Mouse (Mus musculus) cerebellum, postnatal 10 days (tissue): Measurements from ENCODE around the gene Pym1.
"Not testable (repeated sequence)": the region's sequence is repeated elsewhere in the genome, so short reads cannot be mapped to it uniquely, and the experiment has no call there.

ENCODE experiments used
- DNase-seq, 2 experiments: peaks; one replicate each; pipeline ENCODE4 v3.0.0; 2021; ENCODE audit warnings: mixed read lengths in 2 of 2

Gene Pym1

GRCm38 (mm10) chr10:128747646-128748251, at the start of gene Pym1:
TSS of gene Pym1 (plus strand) at chr10:128747889.
- DNase-seq: peak in 1 of 2 experiments; percentile 66

GRCm38 (mm10) chr10:128699006-128699405, 48.7 kb upstream of the Pym1 start:
- DNase-seq: peak in 1 of 2 experiments; percentile 29

- DNase-seq: no peak
Observed at GRCm38 (mm10) chr10:128699611-128700010, 48.1 kb upstream of the Pym1 start.

GRCm38 (mm10) chr10:128700712-128701111, 47.0 kb upstream of the Pym1 start:
- no peak for DNase-seq

- no peak for DNase-seq
Observed at GRCm38 (mm10) chr10:128702328-128703007, 45.2 kb upstream of the Pym1 start.

GRCm38 (mm10) chr10:128703895-128704294, 43.8 kb upstream of the Pym1 start, which contains the start of gene Pmel:
TSS of gene Pmel (plus strand) at chr10:128704195.
- DNase-seq: no peak

GRCm38 (mm10) chr10:128704491-128705316, 43.0 kb upstream of the Pym1 start, which contains the start of gene Cdk2:
TSS of gene Cdk2 (minus strand) at chr10:128705031.
- peak; percentile 96 to 97 for DNase-seq

GRCm38 (mm10) chr10:128705317-128705693, 42.4 kb upstream of the Pym1 start:
- DNase-seq: peak; percentile 26 to 35

- not testable (repeated sequence) for DNase-seq
Observed at GRCm38 (mm10) chr10:128711318-128711717, 36.4 kb upstream of the Pym1 start.

GRCm38 (mm10) chr10:128715559-128716537, 31.8 kb upstream of the Pym1 start:
- DNase-seq: no peak

GRCm38 (mm10) chr10:128725466-128725865, 22.2 kb upstream of the Pym1 start:
- DNase-seq: not testable (repeated sequence)

GRCm38 (mm10) chr10:128728059-128728458, 19.6 kb upstream of the Pym1 start:
- DNase-seq: no peak

- peak; percentile 90 to 92 for DNase-seq
Observed at GRCm38 (mm10) chr10:128731002-128731433, 16.7 kb upstream of the Pym1 start.

- DNase-seq: no peak
Observed at GRCm38 (mm10) chr10:128731992-128732391, 15.7 kb upstream of the Pym1 start.

GRCm38 (mm10) chr10:128737435-128737834, 10.3 kb upstream of the Pym1 start:
- DNase-seq: no peak

- DNase-seq: no peak
Observed at GRCm38 (mm10) chr10:128740296-128740695, 7.4 kb upstream of the Pym1 start.

GRCm38 (mm10) chr10:128742616-128743015, 5.1 kb upstream of the Pym1 start:
- DNase-seq: no peak

GRCm38 (mm10) chr10:128743235-128743634, 4.5 kb upstream of the Pym1 start:
- no peak for DNase-seq

GRCm38 (mm10) chr10:128743791-128744191, 3.9 kb upstream of the Pym1 start:
- peak; percentile 88 to 92 for DNase-seq

- DNase-seq: no peak
Observed at GRCm38 (mm10) chr10:128744211-128744610, 3.5 kb upstream of the Pym1 start.

GRCm38 (mm10) chr10:128744680-128745601, 2.7 kb upstream of the Pym1 start, which contains the start of gene Dgka:
TSS of gene Dgka (minus strand) at chr10:128744855.
- DNase-seq: peak; percentile 18 to 28
